Mouse (Mus musculus): ENCODE data around the gene Pde4dip. TPM values are rescaled to one million over a fixed set of nuclear protein-coding genes. Genes with fewer than 3 reads are reported as not detected.
A peak's percentile ranks its signal among the peaks of the same experiment; 100 is the strongest.

The Pde4dip gene
- polyA plus RNA-seq, 1 experiment from 2014 or later = 22.1 TPM

- Histone ChIP-seq H3K9me3 (ENCODE audit: control insufficient read depth, low read length) (no peaks in the 10 kb centered on the region), H3K36me3 (ENCODE audit: control insufficient read depth, insufficient read depth, low read length) (no peaks in the 10 kb centered on the region), H3K4me1 (ENCODE audit: control insufficient read depth, insufficient read depth, low read length) (0 out of 2 replicates have a peak, but pooled peaks cover under 1% of the 10 kb centered on the region), H3K4me2 (replicated peaks; ENCODE audit: low read depth, low read length) (no peak overlapping the region), H3K9ac (ENCODE audit: low read depth, low read length) (no peak overlapping the region), H3K27me3 (ENCODE audit: control insufficient read depth, insufficient read depth, low read length) (no peaks in the 10 kb centered on the region), H3K27ac (ENCODE audit: low read depth, low read length) (no peak overlapping the region), H3K4me3 (ENCODE audit: low read length) (no peak overlapping the region)
- no peak for ATAC-seq (ENCODE audit: low FRiP score, low TSS enrichment)
- WGBS = 90% methylated on average over 2 of the region's 2 CpGs
These were observed 85.6 kb downstream of the Pde4dip start for GRCm38 (mm10) chr3:97802927-97803326.

GRCm38 (mm10) chr3:97802297-97802696 lies 86.2 kb downstream of the Pde4dip start:
- Histone ChIP-seq H3K4me1 (ENCODE audit: control insufficient read depth, insufficient read depth, low read length) (0 out of 2 replicates have a peak, but pooled peaks cover 3% of the 10 kb centered on the region), H3K27me3 (ENCODE audit: control insufficient read depth, insufficient read depth, low read length) (no peaks in the 10 kb centered on the region), H3K27ac (ENCODE audit: low read depth, low read length) (no peak overlapping the region), H3K9me3 (ENCODE audit: control insufficient read depth, low read length) (no peaks in the 10 kb centered on the region), H3K9ac (ENCODE audit: low read depth, low read length) (no peak overlapping the region), H3K36me3 (ENCODE audit: control insufficient read depth, insufficient read depth, low read length) (no peaks in the 10 kb centered on the region), H3K4me3 (ENCODE audit: low read length) (no peak overlapping the region), H3K4me2 (replicated peaks; ENCODE audit: low read depth, low read length) (no peak overlapping the region)
- WGBS = 72% methylated on average over 5 of the region's 5 CpGs
- no peak for ATAC-seq (ENCODE audit: low FRiP score, low TSS enrichment)

GRCm38 (mm10) chr3:97801178-97801699 lies 87.3 kb downstream of the Pde4dip start:
- no peak overlapping the region for H3K4me2 ChIP-seq (replicated peaks; ENCODE audit: low read depth, low read length)
- H3K4me3 ChIP-seq (ENCODE audit: low read length) = no peak overlapping the region
- peak; percentile 60; the same call in 1 of the 2 replicates for ATAC-seq (ENCODE audit: low FRiP score, low TSS enrichment)
- 29% methylated on average over 3 of the region's 3 CpGs for WGBS
- 0 out of 2 replicates have a peak, but pooled peaks cover 3% of the 10 kb centered on the region for H3K4me1 ChIP-seq (ENCODE audit: control insufficient read depth, insufficient read depth, low read length)
- no peaks in the 10 kb centered on the region for H3K36me3 ChIP-seq (ENCODE audit: control insufficient read depth, insufficient read depth, low read length)
- H3K27ac ChIP-seq (ENCODE audit: low read depth, low read length) = no peak overlapping the region
- no peaks in the 10 kb centered on the region for H3K27me3 ChIP-seq (ENCODE audit: control insufficient read depth, insufficient read depth, low read length)
- H3K9me3 ChIP-seq (ENCODE audit: control insufficient read depth, low read length) = no peaks in the 10 kb centered on the region
- no peak overlapping the region for H3K9ac ChIP-seq (ENCODE audit: low read depth, low read length)

- no peaks in the 10 kb centered on the region for H3K27me3 ChIP-seq (ENCODE audit: control insufficient read depth, insufficient read depth, low read length)
- 78% methylated on average over 5 of the region's 5 CpGs for WGBS
- no peak overlapping the region for H3K4me3 ChIP-seq (ENCODE audit: low read length)
- no peak overlapping the region for H3K27ac ChIP-seq (ENCODE audit: low read depth, low read length)
- no peak overlapping the region for H3K9ac ChIP-seq (ENCODE audit: low read depth, low read length)
- no peaks in the 10 kb centered on the region for H3K9me3 ChIP-seq (ENCODE audit: control insufficient read depth, low read length)
- no peaks in the 10 kb centered on the region for H3K36me3 ChIP-seq (ENCODE audit: control insufficient read depth, insufficient read depth, low read length)
- peak; percentile 54; the same call in 1 of the 2 replicates for ATAC-seq (ENCODE audit: low FRiP score, low TSS enrichment)
- H3K4me2 ChIP-seq (replicated peaks; ENCODE audit: low read depth, low read length) = no peak overlapping the region
- 0 out of 2 replicates have a peak, but pooled peaks cover 3% of the 10 kb centered on the region for H3K4me1 ChIP-seq (ENCODE audit: control insufficient read depth, insufficient read depth, low read length)
These were observed 87.8 kb downstream of the Pde4dip start for GRCm38 (mm10) chr3:97800657-97801056.

DNA sequence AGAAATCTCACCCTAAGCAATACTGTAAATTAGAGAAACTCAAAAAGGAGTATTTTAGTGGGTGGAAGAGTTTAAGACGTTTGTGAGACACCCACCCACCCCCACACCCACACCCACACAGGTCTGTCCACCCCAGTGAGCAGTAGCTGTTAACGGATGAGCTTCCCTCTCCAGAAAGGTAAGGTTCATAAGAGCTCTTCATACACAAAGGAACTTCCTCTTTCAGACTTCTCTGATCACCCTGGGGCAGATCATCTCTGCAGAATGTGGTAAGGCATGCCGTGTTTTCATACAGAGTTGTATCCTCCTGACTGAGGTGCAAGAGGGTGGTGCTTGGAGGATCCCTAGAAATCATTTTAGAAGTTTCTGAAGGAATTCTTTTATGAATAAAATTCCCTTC lies 88.5 kb downstream of the Pde4dip start:
- WGBS = 57% methylated on average over 3 of the region's 3 CpGs
- Histone ChIP-seq H3K36me3 (ENCODE audit: control insufficient read depth, insufficient read depth, low read length) (no peaks in the 10 kb centered on the region), H3K27ac (ENCODE audit: low read depth, low read length) (no peak overlapping the region), H3K4me2 (replicated peaks; ENCODE audit: low read depth, low read length) (no peak overlapping the region), H3K4me1 (ENCODE audit: control insufficient read depth, insufficient read depth, low read length) (0 out of 2 replicates have a peak, but pooled peaks cover 3% of the 10 kb centered on the region), H3K9ac (ENCODE audit: low read depth, low read length) (no peak overlapping the region), H3K27me3 (ENCODE audit: control insufficient read depth, insufficient read depth, low read length) (no peaks in the 10 kb centered on the region), H3K4me3 (ENCODE audit: low read length) (no peak overlapping the region), H3K9me3 (ENCODE audit: control insufficient read depth, low read length) (no peaks in the 10 kb centered on the region)
- ATAC-seq (ENCODE audit: low FRiP score, low TSS enrichment) = no peak

DNA sequence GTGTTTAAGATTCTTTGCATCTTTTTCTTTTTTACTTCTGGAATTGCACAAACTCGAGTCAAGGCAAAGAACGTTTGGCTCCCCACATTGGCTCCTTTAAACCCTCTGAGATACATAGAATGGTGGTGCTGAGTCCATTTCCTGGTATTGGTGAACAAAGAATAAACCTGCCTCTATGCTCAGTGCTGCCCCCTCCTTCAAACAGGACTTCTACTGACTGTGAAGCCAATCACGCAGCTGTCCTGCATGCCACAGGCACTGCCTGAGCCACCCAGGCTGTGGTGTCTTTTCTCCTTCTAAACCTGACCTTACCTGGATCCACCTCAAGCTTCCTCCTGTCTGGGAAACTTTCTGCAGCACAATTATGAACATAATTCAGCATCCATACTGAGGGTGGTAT lies 89.2 kb downstream of the Pde4dip start:
- Histone ChIP-seq H3K27me3 (ENCODE audit: control insufficient read depth, insufficient read depth, low read length) (no peaks in the 10 kb centered on the region), H3K36me3 (ENCODE audit: control insufficient read depth, insufficient read depth, low read length) (no peaks in the 10 kb centered on the region), H3K4me3 (ENCODE audit: low read length) (no peak overlapping the region), H3K9ac (ENCODE audit: low read depth, low read length) (no peak overlapping the region), H3K27ac (ENCODE audit: low read depth, low read length) (no peak overlapping the region), H3K4me1 (ENCODE audit: control insufficient read depth, insufficient read depth, low read length) (0 out of 2 replicates have a peak, but pooled peaks cover 3% of the 10 kb centered on the region), H3K9me3 (ENCODE audit: control insufficient read depth, low read length) (no peaks in the 10 kb centered on the region), H3K4me2 (replicated peaks; ENCODE audit: low read depth, low read length) (no peak overlapping the region)
- 77% methylated on average over 3 of the region's 3 CpGs for WGBS
- no peak for ATAC-seq (ENCODE audit: low FRiP score, low TSS enrichment)

GRCm38 (mm10) chr3:97797371-97797770 lies 91.1 kb downstream of the Pde4dip start:
- 55% methylated on average over 6 of the region's 6 CpGs for WGBS
- Histone ChIP-seq H3K4me1 (ENCODE audit: control insufficient read depth, insufficient read depth, low read length) (0 out of 2 replicates have a peak, but pooled peaks cover 3% of the 10 kb centered on the region), H3K4me3 (ENCODE audit: low read length) (no peak overlapping the region), H3K27ac (ENCODE audit: low read depth, low read length) (no peak overlapping the region), H3K9me3 (ENCODE audit: control insufficient read depth, low read length) (no peaks in the 10 kb centered on the region), H3K9ac (ENCODE audit: low read depth, low read length) (no peak overlapping the region), H3K4me2 (replicated peaks; ENCODE audit: low read depth, low read length) (no peak overlapping the region), H3K36me3 (ENCODE audit: control insufficient read depth, insufficient read depth, low read length) (no peaks in the 10 kb centered on the region), H3K27me3 (ENCODE audit: control insufficient read depth, insufficient read depth, low read length) (no peaks in the 10 kb centered on the region)
- no peak for ATAC-seq (ENCODE audit: low FRiP score, low TSS enrichment)

- H3K27ac ChIP-seq (ENCODE audit: low read depth, low read length) = no peak overlapping the region
- no peaks in the 10 kb centered on the region for H3K9me3 ChIP-seq (ENCODE audit: control insufficient read depth, low read length)
- no peaks in the 10 kb centered on the region for H3K36me3 ChIP-seq (ENCODE audit: control insufficient read depth, insufficient read depth, low read length)
- WGBS = 82% methylated on average over 8 of the region's 8 CpGs
- H3K9ac ChIP-seq (ENCODE audit: low read depth, low read length) = no peak overlapping the region
- H3K27me3 ChIP-seq (ENCODE audit: control insufficient read depth, insufficient read depth, low read length) = no peaks in the 10 kb centered on the region
- H3K4me2 ChIP-seq (replicated peaks; ENCODE audit: low read depth, low read length) = no peak overlapping the region
- no peak for ATAC-seq (ENCODE audit: low FRiP score, low TSS enrichment)
- H3K4me1 ChIP-seq (ENCODE audit: control insufficient read depth, insufficient read depth, low read length) = 0 out of 2 replicates have a peak, but pooled peaks cover 3% of the 10 kb centered on the region
- no peak overlapping the region for H3K4me3 ChIP-seq (ENCODE audit: low read length)
These were observed 94.5 kb downstream of the Pde4dip start for GRCm38 (mm10) chr3:97793995-97794394.

GRCm38 (mm10) chr3:97790150-97790549 lies 98.4 kb downstream of the Pde4dip start:
- Histone ChIP-seq H3K27me3 (ENCODE audit: control insufficient read depth, insufficient read depth, low read length) (no peaks in the 10 kb centered on the region), H3K4me1 (ENCODE audit: control insufficient read depth, insufficient read depth, low read length) (no peaks in the 10 kb centered on the region), H3K4me2 (replicated peaks; ENCODE audit: low read depth, low read length) (no peak overlapping the region), H3K36me3 (ENCODE audit: control insufficient read depth, insufficient read depth, low read length) (no peaks in the 10 kb centered on the region), H3K9ac (ENCODE audit: low read depth, low read length) (no peak overlapping the region), H3K27ac (ENCODE audit: low read depth, low read length) (no peak overlapping the region), H3K9me3 (ENCODE audit: control insufficient read depth, low read length) (no peaks in the 10 kb centered on the region), H3K4me3 (ENCODE audit: low read length) (no peak overlapping the region)
- no peak for ATAC-seq (ENCODE audit: low FRiP score, low TSS enrichment)
- 79% methylated on average over 1 of the region's 1 CpGs for WGBS
